Mouse (Mus musculus) kidney, adult 2 months (tissue): ENCODE measurements around the gene Gpm6b.

ENCODE experiments used
- CTCF ChIP-seq: fragments of 200-500 bp; conservative IDR thresholded peaks from 2 replicates; pipeline ENCODE4 v1.5.1; 2011; ENCODE audit warnings: low read depth, mild to moderate bottlenecking, control low read depth, low read length, moderate library complexity, mixed read lengths; ENCODE audit not compliant: insufficient read depth, insufficient read length
- POLR2A ChIP-seq: fragments of 200-500 bp; IDR thresholded peaks from one replicate; pipeline ENCODE4 v1.6.1; 2011; ENCODE audit warnings: low read depth, low read length, control low read depth

- TF ChIP-seq CTCF (no peak), POLR2A (no peak)
These were observed 22.0 kb upstream of the Gpm6b start for GRCm38 (mm10) chrX:166216720-166217119.
